Mouse (Mus musculus) common myeloid progenitor, adult 5-6 weeks (primary cell): ENCODE data around the gene Apba1. TPM values are rescaled to one million over a fixed set of nuclear protein-coding genes. Genes with fewer than 3 reads are reported as not detected.
A peak's percentile ranks its signal among the peaks of the same experiment; 100 is the strongest.

Experiments
- ATAC-seq: replicated peaks from 2 replicates; pipeline ENCODE4 v1.8.0; 2016; ENCODE audit warnings: low read depth, mild to moderate bottlenecking, moderate TSS enrichment, inconsistent platforms; ENCODE audit not compliant: poor library complexity, severe bottlenecking
- total RNA-seq: library from RNA; stranded (forward); fragments of 200-1000, 187-1606 nt; gene quantifications from 2 replicates; pipeline ENCODE4 v1.2.3, GENCODE M21; 2017

Apba1 gene
- total RNA-seq: 2.9 TPM in 2 replicates

GRCm38 (mm10) chr19:23758554-23759321, at the start of gene Apba1:
Apba1 (plus strand) TSS chr19:23758887.
- ATAC-seq: peak; percentile 59

GRCm38 (mm10) chr19:23746506-23746905, 12.2 kb upstream of the Apba1 start:
- ATAC-seq: no peak

- no peak for ATAC-seq
Measured at GRCm38 (mm10) chr19:23757011-23757410, 1.7 kb upstream of the Apba1 start.

GRCm38 (mm10) chr19:23757961-23758553, 630 bp upstream of the Apba1 start:
- peak; percentile 80 for ATAC-seq

- ATAC-seq: peak; percentile 72
Measured at GRCm38 (mm10) chr19:23759322-23759945, 747 bp downstream of the Apba1 start.

- ATAC-seq: no peak
Measured at GRCm38 (mm10) chr19:23763371-23763770, 4.7 kb downstream of the Apba1 start.

- ATAC-seq: no peak
Measured at GRCm38 (mm10) chr19:23764051-23764450, 5.4 kb downstream of the Apba1 start.

- ATAC-seq: no peak
Measured at GRCm38 (mm10) chr19:23768864-23769263, 10.2 kb downstream of the Apba1 start.

GRCm38 (mm10) chr19:23770494-23771423, 12.1 kb downstream of the Apba1 start:
- 0 out of 2 replicates have a peak, but pooled peaks have one; percentile 60 for ATAC-seq

- ATAC-seq: no peak
Measured at GRCm38 (mm10) chr19:23771971-23772370, 13.3 kb downstream of the Apba1 start.

GRCm38 (mm10) chr19:23775356-23775755, 16.7 kb downstream of the Apba1 start:
- ATAC-seq: no peak

- ATAC-seq: no peak
Measured at GRCm38 (mm10) chr19:23779130-23779529, 20.4 kb downstream of the Apba1 start.

- no peak for ATAC-seq
Measured at GRCm38 (mm10) chr19:23780105-23780504, 21.4 kb downstream of the Apba1 start.

- ATAC-seq: peak; percentile 54; the same call in 1 of the 2 replicates
Measured at GRCm38 (mm10) chr19:23781968-23782367, 23.3 kb downstream of the Apba1 start.

GRCm38 (mm10) chr19:23788420-23789132, 29.9 kb downstream of the Apba1 start:
- ATAC-seq: no peak

GRCm38 (mm10) chr19:23791704-23792103, 33.0 kb downstream of the Apba1 start:
- no peak for ATAC-seq

- ATAC-seq: no peak
Measured at GRCm38 (mm10) chr19:23792559-23792958, 33.9 kb downstream of the Apba1 start.

GRCm38 (mm10) chr19:23794491-23794890, 35.8 kb downstream of the Apba1 start:
- ATAC-seq: no peak

GRCm38 (mm10) chr19:23795156-23795555, 36.5 kb downstream of the Apba1 start:
- ATAC-seq: no peak
